In genomic region chr13:22007121-22007510, GRCm38 (mm10) we compare ENCODE assay signal across 1 mouse cellular context.
TF ChIP-seq lines count a peak whose summit lies in the region.

No protein-coding gene starts in this region.

TF ChIP-seq in CH12.LX, 34 proteins besides CTCF, POLR2A, EP300 and RAD21 (continued from another document):
- TF ChIP-seq NELFE (IDR thresholded peaks at IDR 0.05; ENCODE audit: low read depth, low read length), result no peak
- TF ChIP-seq TCF12 (IDR thresholded peaks at IDR 0.05; ENCODE audit: low read depth, low read length), result no peak
- no peak for TF ChIP-seq ETS1 (conservative IDR thresholded peaks at IDR 0.05; ENCODE audit: low read depth, low read length)
- no peak for TF ChIP-seq MYC (IDR thresholded peaks at IDR 0.05; ENCODE audit: low read depth, low read length)
- no peak for TF ChIP-seq SMC3 (IDR thresholded peaks at IDR 0.05; ENCODE audit: low read depth, low read length)
- no peak for TF ChIP-seq ZMIZ1 (IDR thresholded peaks at IDR 0.05; ENCODE audit: low read depth, low read length)
